Mouse (Mus musculus) lung, postnatal 10 days (tissue): ENCODE measurements at regions not wholly inside any gene's neighbourhood (a gene's known extent, or its start where the extent isn't known, plus 50 kb on each side); places are given as distances from the start of the nearest gene placed in this dataset.

Experiments used
- DNase-seq: peaks from one replicate; pipeline ENCODE4 v3.0.0; 2021

GRCm38 (mm10) chr14:76188105-76188645, 77.5 kb downstream of the Nufip1 start:
- DNase-seq, result no peak

- DNase-seq, result peak; percentile 21
Measured at GRCm38 (mm10) chr14:76195324-76195723, 84.6 kb downstream of the Nufip1 start.

- DNase-seq, result no peak
Measured at GRCm38 (mm10) chr14:76197357-76197756, 86.7 kb downstream of the Nufip1 start.

GRCm38 (mm10) chr14:76198406-76198805, 87.7 kb downstream of the Nufip1 start:
- DNase-seq, result no peak

GRCm38 (mm10) chr14:76202595-76202994, 91.9 kb downstream of the Nufip1 start:
- no peak for DNase-seq

- no peak for DNase-seq
Measured at GRCm38 (mm10) chr14:76203135-76203534, 92.4 kb downstream of the Nufip1 start.

- no peak for DNase-seq
Measured at GRCm38 (mm10) chr14:76216446-76217177, 105.9 kb downstream of the Nufip1 start.

- no peak for DNase-seq
Measured at GRCm38 (mm10) chr14:76217178-76217500, 106.4 kb downstream of the Nufip1 start.

GRCm38 (mm10) chr14:76217571-76218256, 107.0 kb downstream of the Nufip1 start:
- DNase-seq, result no peak

- DNase-seq, result no peak
Measured at GRCm38 (mm10) chr14:76220952-76221351, 110.3 kb downstream of the Nufip1 start.

GRCm38 (mm10) chr14:76221617-76222319, 111.1 kb downstream of the Nufip1 start:
- no peak for DNase-seq

GRCm38 (mm10) chr14:76222320-76222626, 111.6 kb downstream of the Nufip1 start:
- no peak for DNase-seq

- DNase-seq, result peak; percentile 25
Measured at GRCm38 (mm10) chr14:76223036-76223650, 112.5 kb downstream of the Nufip1 start.

- DNase-seq, result no peak
Measured at GRCm38 (mm10) chr14:76223903-76224302, 113.2 kb downstream of the Nufip1 start.

- no peak for DNase-seq
Measured at GRCm38 (mm10) chr14:76225532-76225931, 114.8 kb downstream of the Nufip1 start.

GRCm38 (mm10) chr14:76226621-76227297, 116.1 kb downstream of the Nufip1 start:
- DNase-seq, result no peak

GRCm38 (mm10) chr14:76228968-76229555, 118.4 kb downstream of the Nufip1 start:
- DNase-seq, result no peak

- no peak for DNase-seq
Measured at GRCm38 (mm10) chr14:76239856-76240493, 129.3 kb downstream of the Nufip1 start.

- DNase-seq, result no peak
Measured at GRCm38 (mm10) chr14:76243581-76244337, 133.1 kb downstream of the Nufip1 start.

- DNase-seq, result no peak
Measured at GRCm38 (mm10) chr14:76244338-76245062, 133.8 kb downstream of the Nufip1 start.

GRCm38 (mm10) chr14:76245063-76245396, 134.3 kb downstream of the Nufip1 start:
- DNase-seq, result no peak
